Mouse (Mus musculus): ENCODE results near the gene Lin7a.

The Lin7a gene

GRCm38 (mm10) chr10:107467819-107468218 is 196.3 kb downstream of the Lin7a start:
- DNase-seq (ENCODE audit: low spot score): no peak
